Comparison of ENCODE assay signal across 12 mouse cellular contexts in genomic region chr9:105522063-105522462, GRCm38 (mm10). TPM values are rescaled to one million over a fixed set of nuclear protein-coding genes. Genes with fewer than 3 reads are reported as not detected.
DNase-seq lines count a peak whose midpoint lies in the region; ATAC-seq and TF ChIP-seq lines count a peak whose summit lies in the region.
"Had no signal": no experiment of that assay in that cellular context is flagged by ENCODE, and none has a peak within 500 bp of the region (broad histone marks: within the 10 kb centered on the region; RNA-seq: fewer than 3 reads in every experiment).

No protein-coding gene starts in this region.

- no peak overlapping the region for H3K4me3 ChIP-seq in forebrain, embryonic 10.5 days
- H3K4me3 ChIP-seq in forebrain, postnatal 0 days (ENCODE audit: low read depth, low read length), result no peak overlapping the region
- H3K4me3 ChIP-seq in liver, postnatal 0 days (ENCODE audit: low read depth, low read length), result no peak overlapping the region
- H3K4me3 ChIP-seq: embryonic facial prominence, embryonic 15.5 days had no signal

- H3K36me3 ChIP-seq in forebrain, embryonic 10.5 days (replicated peaks), result no peaks in the 10 kb centered on the region
- no peaks in the 10 kb centered on the region for H3K36me3 ChIP-seq in forebrain, postnatal 0 days (ENCODE audit: insufficient read depth)
- no peaks in the 10 kb centered on the region for H3K36me3 ChIP-seq in liver, postnatal 0 days (replicated peaks; ENCODE audit: insufficient read depth, low read length)
- H3K36me3 ChIP-seq: embryonic facial prominence, embryonic 15.5 days had no signal

- H3K4me1 ChIP-seq in forebrain, embryonic 10.5 days, result peaks cover 58% of the 10 kb centered on the region
- H3K4me1 ChIP-seq in forebrain, postnatal 0 days (ENCODE audit: insufficient read depth), result peaks cover 4% of the 10 kb centered on the region; the same call in 1 of the 2 replicates
- peaks cover 20% of the 10 kb centered on the region for H3K4me1 ChIP-seq in liver, postnatal 0 days (ENCODE audit: insufficient read depth)

- 69% methylated on average over 3 of the region's 3 CpGs for WGBS in forebrain, embryonic 10.5 days
- WGBS in forebrain, postnatal 0 days, result 36% methylated on average over 3 of the region's 3 CpGs
- WGBS in liver, postnatal 0 days (ENCODE audit: insufficient replicate concordance), result 10% methylated on average over 3 of the region's 3 CpGs

- no peak for TF ChIP-seq CTCF in forebrain, postnatal 0 days (IDR thresholded peaks at IDR 0.05; ENCODE audit: low read depth)
- TF ChIP-seq CTCF in liver, postnatal 0 days (IDR thresholded peaks at IDR 0.05; ENCODE audit: low read depth), result no peak

- no peak for DNase-seq in forebrain, embryonic 10.5 days (ENCODE audit: extremely low spot score, low spot score)
- DNase-seq in forebrain, postnatal 0 days, result no peak
- peak; percentile 35 for DNase-seq in layer of hippocampus, adult 9-11 months
- DNase-seq in layer of hippocampus, postnatal 10 days (ENCODE audit: low spot score in 2 of 2), result no peak
- peak; percentile 50 for DNase-seq in c-Kit-positive CD71-positive TER-119-negative erythroid progenitor cells, embryonic 14.5 days (ENCODE audit: low read depth)
- DNase-seq in liver, postnatal 0 days, result peak; percentile 42
- DNase-seq in right cerebral cortex, postnatal 4 days, result no peak
- DNase-seq in testis, postnatal 10 days (ENCODE audit: low spot score), result no peak
- DNase-seq: cerebellum, adult 18-20 months; kidney, adult 18-20 months; left cerebral cortex, postnatal 4 days had no signal

- H3K9ac ChIP-seq in forebrain, postnatal 0 days, result no peak overlapping the region
- peak overlapping the region; percentile 58; the same call in 1 of the 2 replicates for H3K9ac ChIP-seq in liver, postnatal 0 days (replicated peaks)
- H3K9ac ChIP-seq: embryonic facial prominence, embryonic 15.5 days had no signal

- H3K9me3 ChIP-seq in forebrain, embryonic 10.5 days, result no peaks in the 10 kb centered on the region
- H3K9me3 ChIP-seq in forebrain, postnatal 0 days (ENCODE audit: low read length), result no peaks in the 10 kb centered on the region
- H3K9me3 ChIP-seq in liver, postnatal 0 days (ENCODE audit: low read length), result no peaks in the 10 kb centered on the region
- H3K9me3 ChIP-seq: embryonic facial prominence, embryonic 15.5 days had no signal

- no peak overlapping the region for H3K4me2 ChIP-seq in forebrain, postnatal 0 days (ENCODE audit: low read depth)
- H3K4me2 ChIP-seq in liver, postnatal 0 days (ENCODE audit: low read depth, low read length), result peak overlapping the region; percentile 77
- H3K4me2 ChIP-seq: embryonic facial prominence, embryonic 15.5 days had no signal

- 0 out of 2 replicates have a peak overlapping the region, but pooled peaks have one; percentile 25 for H3K27ac ChIP-seq in forebrain, embryonic 10.5 days
- H3K27ac ChIP-seq in forebrain, postnatal 0 days (ENCODE audit: low read depth, low read length), result no peak overlapping the region
- peak overlapping the region; percentile 77 for H3K27ac ChIP-seq in liver, postnatal 0 days (ENCODE audit: low read depth)

- ATAC-seq in forebrain, postnatal 0 days, result no peak
- ATAC-seq in liver, postnatal 0 days, result peak; percentile 65

- H3K27me3 ChIP-seq in forebrain, embryonic 10.5 days (ENCODE audit: poor library complexity, severe bottlenecking), result no peaks in the 10 kb centered on the region
- no peaks in the 10 kb centered on the region for H3K27me3 ChIP-seq in forebrain, postnatal 0 days (ENCODE audit: insufficient read depth, low read length)
- H3K27me3 ChIP-seq in liver, postnatal 0 days (ENCODE audit: insufficient read depth, low read length), result no peaks in the 10 kb centered on the region
- H3K27me3 ChIP-seq: embryonic facial prominence, embryonic 15.5 days had no signal

- TF ChIP-seq EP300 in liver, postnatal 0 days (IDR thresholded peaks at IDR 0.05; ENCODE audit: low read depth), result peak; percentile 74; the same call in 1 of the 2 replicates

RNA-seq across cellular contexts. Expression of gene Atp2c1, which starts 5.1 kb away (rescaled TPM):
- polyA plus RNA-seq in forebrain, embryonic 10.5 days (2016; fragmentation: Nextera tagmentation; extraction: Ambion mirVana), result 50.3 and 52.6 TPM in 2 replicates
- 207 and 248 TPM in 2 replicates for total RNA-seq in forebrain, postnatal 0 days (2014; rRNA removed)
- 53.8 and 80.6 TPM in 2 replicates for polyA plus RNA-seq in forebrain, postnatal 0 days (2015; fragmentation: Nextera tagmentation; extraction: Ambion mirVana)
- total RNA-seq in layer of hippocampus, postnatal 10 days (2021), result 100 to 1,000 TPM; 252 to 278 TPM
- polyA plus RNA-seq in liver, postnatal 0 days (2015; fragmentation: Nextera tagmentation; extraction: Ambion mirVana), result 15.9 and 17.1 TPM in 2 replicates

Comparison
In these comparisons a context has a peak if more than half of its experiments do, and no peak if none do; other contexts are left out.
1. DNase-seq: peak in layer of hippocampus, adult 9-11 months (single experiment), c-Kit-positive CD71-positive TER-119-negative erythroid progenitor cells, embryonic 14.5 days (single experiment) and liver, postnatal 0 days (single experiment); none in forebrain, embryonic 10.5 days (single experiment), forebrain, postnatal 0 days (single experiment), layer of hippocampus, postnatal 10 days (0 of 2), right cerebral cortex, postnatal 4 days (single experiment) and testis, postnatal 10 days (single experiment).